Mouse (Mus musculus): ENCODE data around the gene Oas1f.

GRCm38 (mm10) chr5:120813023-120813422 is 34.1 kb upstream of the Oas1f start:
- TF ChIP-seq CTCF (IDR thresholded peaks at IDR 0.05; ENCODE audit: control insufficient read depth, insufficient read depth, insufficient read length) (no peak), MAX (IDR thresholded peaks at IDR 0.05) (no peak), USF1 (IDR thresholded peaks at IDR 0.05; ENCODE audit: low read depth) (no peak), MYOG (IDR thresholded peaks at IDR 0.05; ENCODE audit: control insufficient read depth, extremely low read depth, insufficient read length) (no peak)
